Mouse (Mus musculus) C2C12 (cell line): ENCODE results near the gene Zfp429.
"Not testable (repeated sequence)": the region's sequence is repeated elsewhere in the genome, so short reads cannot be mapped to it uniquely, and the experiment has no call there.

Source experiments
- CEBPB ChIP-seq: IDR thresholded peaks from one replicate; pipeline ENCODE4 v1.6.1; 2011; ENCODE audit warnings: low read depth, mild to moderate bottlenecking, control low read depth, moderate library complexity
- CTCF ChIP-seq: IDR thresholded peaks from one replicate; pipeline ENCODE4 v1.5.1; 2011; ENCODE audit not compliant: control insufficient read depth, insufficient read depth, insufficient read length
- FOSL1 ChIP-seq: IDR thresholded peaks from one replicate; pipeline ENCODE4 v1.8.0; 2011; ENCODE audit warnings: mild to moderate bottlenecking, low read length; ENCODE audit not compliant: poor library complexity, insufficient read depth, severe bottlenecking

DNA sequence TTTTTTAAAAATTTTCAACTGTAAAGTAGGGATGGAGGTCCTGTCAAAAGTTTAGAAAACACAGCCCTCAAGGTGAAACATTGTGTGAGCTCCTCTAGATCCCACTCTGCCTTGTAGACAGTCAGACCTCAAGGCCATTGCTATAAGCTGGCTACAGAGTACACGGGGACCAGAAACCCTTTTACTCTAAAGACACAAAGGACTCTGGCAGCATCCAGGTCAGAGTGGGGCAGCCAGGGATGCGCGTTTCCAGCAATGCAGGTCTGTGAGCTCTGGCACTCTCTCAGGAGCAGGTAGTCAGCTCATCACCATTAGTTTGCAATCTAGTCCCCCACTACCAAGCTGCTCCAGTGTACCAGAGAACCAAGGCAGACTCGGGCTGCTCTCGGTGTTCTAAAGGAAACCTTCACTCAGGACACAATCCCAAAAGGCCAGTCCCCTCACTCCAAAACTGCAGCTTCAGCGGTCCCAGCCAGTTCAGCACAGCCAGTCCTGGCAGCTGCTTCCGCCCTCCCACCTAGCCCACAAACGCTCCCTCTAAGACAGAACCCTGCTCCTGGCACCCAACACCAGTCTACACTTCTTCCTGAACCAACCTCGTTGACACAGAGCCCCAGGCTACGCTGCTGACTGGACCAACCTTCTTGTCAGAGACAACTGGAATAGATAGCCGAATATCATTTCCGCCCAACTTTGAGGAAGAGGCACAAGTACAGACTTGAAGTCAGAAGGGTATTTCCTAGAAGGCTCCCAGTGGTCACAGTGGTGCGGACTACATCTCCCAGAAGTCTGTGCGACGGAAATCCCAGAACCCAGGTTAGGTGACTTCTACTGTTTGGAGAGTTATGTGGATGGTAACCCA lies 24.3 kb downstream of the Zfp429 start, which contains the start of the genes Gm28041 and Zfp456:
- not testable (repeated sequence) for TF ChIP-seq CTCF, FOSL1, CEBPB
